Mouse (Mus musculus) left cerebral cortex, adult 6 months (tissue): ENCODE results near the gene Lcmt2. TPM values are rescaled to one million over a fixed set of nuclear protein-coding genes. Genes with fewer than 3 reads are reported as not detected.

ENCODE experiments used
- long read RNA-seq, 2 experiments: library from polyadenylated mRNA; unstranded; transcript quantifications; one replicate each; pipeline ENCODE4 v2.0.0; 2019 to 2020
- polyA plus RNA-seq: library from polyadenylated mRNA; unstranded; fragments of <200 nt; fragmentation: Nextera tagmentation; gene quantifications from 2 replicates; pipeline ENCODE4 v1.2.3, GENCODE M21; 2021

Gene Lcmt2
- 5.2 and 9.5 TPM in 2 replicates for polyA plus RNA-seq
- long read RNA-seq, experiment 1, transcript Lcmt2-202 (1 exons, 3,056 nt) = major isoform, 73 of 74 reads
- long read RNA-seq, experiment 1, partial matches to known transcripts = 0 of 74 reads
- long read RNA-seq, experiment 1, other reads (novel, unspliced or antisense) = 0 of 74 reads
- long read RNA-seq, experiment 2, transcript Lcmt2-202 (1 exons, 3,056 nt) = major isoform, 18 of 18 reads
- long read RNA-seq, experiment 2, partial matches to known transcripts = 0 of 18 reads
- long read RNA-seq, experiment 2, other reads (novel, unspliced or antisense) = 0 of 18 reads

GRCm38 (mm10) chr2:121140018-121140882, at the start of gene Lcmt2, which contains the start of gene Adal:
Gene Lcmt2 (minus strand): TSS chr2:121140653.
Gene Adal (plus strand): TSS chr2:121140428.

GRCm38 (mm10) chr2:121170980-121171742, 30.7 kb upstream of the Lcmt2 start, which contains the start of gene Zscan29:
Gene Zscan29 (minus strand): TSS chr2:121171125.

GRCm38 (mm10) chr2:121170481-121170971, 30.1 kb upstream of the Lcmt2 start, which contains the start of gene Tubgcp4:
Gene Tubgcp4 (plus strand): TSS chr2:121170654.

GRCm38 (mm10) chr2:121109695-121110094, 30.8 kb downstream of the Lcmt2 start, which contains the start of gene Tgm7:
Gene Tgm7 (minus strand): TSS chr2:121109795.

GRCm38 (mm10) chr2:121085480-121086185, 54.8 kb downstream of the Lcmt2 start, which contains the start of gene Tgm5:
Gene Tgm5 (minus strand): TSS chr2:121085841.

Other genes starting within 250 kb of the Lcmt2 start
- 14.4 and 17.5 TPM in 2 replicates for gene Ubr1, start 169.9 kb downstream of the Lcmt2 start, polyA plus RNA-seq
- 12.5 and 17.3 TPM in 2 replicates for gene Tmem62, start 163.6 kb downstream of the Lcmt2 start, polyA plus RNA-seq
- 51.6 and 67.4 TPM in 2 replicates for gene Ccndbp1, start 132.2 kb downstream of the Lcmt2 start, polyA plus RNA-seq
- gene Epb42, start 103.6 kb downstream of the Lcmt2 start, polyA plus RNA-seq = not detected in 2 replicates
- not detected in 2 replicates for gene Tgm5, start 54.8 kb downstream of the Lcmt2 start, polyA plus RNA-seq
- gene Tgm7, start 30.9 kb downstream of the Lcmt2 start, polyA plus RNA-seq = not detected in 2 replicates
- gene Adal, start 225 bp downstream of the Lcmt2 start, polyA plus RNA-seq = 9.8 and 13.2 TPM in 2 replicates
- gene Tubgcp4, start 30.0 kb upstream of the Lcmt2 start, polyA plus RNA-seq = 10.3 and 12.6 TPM in 2 replicates
- gene Zscan29, start 30.5 kb upstream of the Lcmt2 start, polyA plus RNA-seq = 2.0 and 2.3 TPM in 2 replicates
- 20.2 and 28.1 TPM in 2 replicates for gene Trp53bp1, start 130.8 kb upstream of the Lcmt2 start, polyA plus RNA-seq
- gene Map1a, start 148.9 kb upstream of the Lcmt2 start, polyA plus RNA-seq = 116 and 149 TPM in 2 replicates
- gene Ppip5k1, start 214.7 kb upstream of the Lcmt2 start, polyA plus RNA-seq = 24.7 and 28.6 TPM in 2 replicates
- gene Ckmt1, start 217.1 kb upstream of the Lcmt2 start, polyA plus RNA-seq = 304 and 453 TPM in 2 replicates
- 0.04 TPM in 1 of 2 replicates, not detected in the other for gene Strc, start 246.5 kb upstream of the Lcmt2 start, polyA plus RNA-seq